Mouse (Mus musculus): ENCODE data around the gene Elmsan1.
A peak's percentile ranks its signal among the peaks of the same experiment; 100 is the strongest.

Gene Elmsan1

GRCm38 (mm10) chr12:84152352-84153190 lies 66.1 kb downstream of the Elmsan1 start:
- DNase-seq (ENCODE audit: inconsistent age in 2 of 2, low spot score in 1 of 2): peak; percentile 59 to 74

GRCm38 (mm10) chr12:84151911-84152310 lies 66.8 kb downstream of the Elmsan1 start:
- DNase-seq (ENCODE audit: inconsistent age in 2 of 2, low spot score in 1 of 2): peak; percentile 36 to 67

GRCm38 (mm10) chr12:84150976-84151375 lies 67.7 kb downstream of the Elmsan1 start:
- DNase-seq (ENCODE audit: inconsistent age in 2 of 2, low spot score in 1 of 2): peak; percentile 35 to 70

DNA sequence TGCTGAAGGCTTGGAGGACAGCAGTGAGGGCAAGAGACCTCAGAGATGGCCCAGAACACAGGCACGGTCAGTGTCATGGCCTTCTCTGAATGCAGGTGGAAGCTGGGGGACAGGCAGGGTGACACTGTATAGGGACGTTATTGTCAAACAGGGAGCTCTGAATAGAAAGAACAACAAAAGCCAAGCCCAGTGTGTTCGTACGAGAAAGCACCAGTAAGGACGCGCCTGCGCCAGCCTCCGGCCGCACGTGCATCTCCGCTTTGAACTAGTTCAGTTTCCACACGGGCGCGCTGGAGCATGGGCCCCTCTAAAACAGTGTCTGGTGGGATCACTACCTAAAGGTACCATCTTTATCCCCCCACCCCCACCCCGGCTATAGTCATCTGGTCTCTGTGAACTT lies 68.7 kb downstream of the Elmsan1 start:
- DNase-seq (ENCODE audit: inconsistent age in 2 of 2, low spot score in 1 of 2): no peak

DNA sequence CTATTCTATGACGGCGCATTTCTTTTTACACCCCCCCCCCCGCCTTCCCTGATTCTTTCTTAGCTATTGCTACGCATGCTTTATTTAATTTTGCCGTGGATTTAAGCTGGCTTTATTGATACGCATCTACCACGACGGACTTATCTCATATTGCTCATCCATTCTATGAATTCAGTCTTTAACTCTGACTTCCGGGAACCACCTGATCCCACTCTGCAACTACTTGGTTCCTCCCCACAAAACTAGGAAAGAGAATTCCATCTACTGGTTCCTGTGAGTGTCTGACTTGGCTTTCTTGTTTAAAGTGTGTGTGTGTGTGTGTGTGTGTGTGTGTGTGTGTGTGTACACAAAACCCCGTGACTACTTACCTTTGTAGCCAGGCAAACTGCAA lies 70.1 kb downstream of the Elmsan1 start:
- DNase-seq (ENCODE audit: inconsistent age in 2 of 2, low spot score in 1 of 2): no peak

DNA sequence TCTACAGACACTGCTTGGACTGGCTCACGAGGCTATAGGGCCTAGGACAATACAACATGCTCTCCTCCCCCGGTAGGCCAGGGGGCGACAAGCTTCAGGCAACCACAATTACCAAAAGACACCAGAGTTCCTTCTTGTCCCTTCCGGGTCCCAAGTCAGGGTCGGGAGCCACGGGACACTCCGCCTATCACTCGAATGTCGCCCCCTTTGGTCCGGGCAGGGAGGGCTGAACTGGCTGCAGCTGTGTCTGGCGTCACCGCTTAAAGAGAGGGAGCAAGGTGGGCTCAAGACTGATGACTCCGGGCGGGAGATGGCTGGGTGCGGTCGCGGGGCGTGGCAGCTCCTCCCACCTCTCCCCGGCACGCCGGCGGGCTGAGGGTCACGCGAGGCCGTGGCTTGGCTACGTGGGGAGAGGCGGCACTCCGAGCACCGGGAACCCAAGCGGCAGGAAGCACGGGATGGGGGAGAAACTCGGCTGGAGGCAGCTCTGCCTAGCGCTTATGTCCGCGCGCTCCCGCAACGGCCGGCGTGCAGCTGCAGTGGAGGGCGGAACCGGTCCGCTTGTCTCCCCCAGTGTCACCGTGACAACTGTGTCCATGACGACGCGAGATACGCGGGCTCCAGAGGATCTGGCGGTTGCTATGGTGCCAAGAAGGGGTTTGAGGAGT lies 70.6 kb downstream of the Elmsan1 start, which contains the start of gene Pnma1:
TSS of gene Pnma1 (minus strand) at position 536 of the 668 bp plus-strand sequence.
- peak; percentile 65 to 86 for DNase-seq (ENCODE audit: inconsistent age in 2 of 2, low spot score in 1 of 2)

- DNase-seq (ENCODE audit: inconsistent age in 2 of 2, low spot score in 1 of 2): peak in 1 of 2 experiments; percentile 64
These were observed 76.2 kb downstream of the Elmsan1 start for GRCm38 (mm10) chr12:84142281-84143050.

GRCm38 (mm10) chr12:84141271-84141670 lies 77.4 kb downstream of the Elmsan1 start:
- peak in 1 of 2 experiments; percentile 15 for DNase-seq (ENCODE audit: inconsistent age in 2 of 2, low spot score in 1 of 2)

- DNase-seq (ENCODE audit: inconsistent age in 2 of 2, low spot score in 1 of 2): no peak
These were observed 78.5 kb downstream of the Elmsan1 start for GRCm38 (mm10) chr12:84140135-84140534.

DNA sequence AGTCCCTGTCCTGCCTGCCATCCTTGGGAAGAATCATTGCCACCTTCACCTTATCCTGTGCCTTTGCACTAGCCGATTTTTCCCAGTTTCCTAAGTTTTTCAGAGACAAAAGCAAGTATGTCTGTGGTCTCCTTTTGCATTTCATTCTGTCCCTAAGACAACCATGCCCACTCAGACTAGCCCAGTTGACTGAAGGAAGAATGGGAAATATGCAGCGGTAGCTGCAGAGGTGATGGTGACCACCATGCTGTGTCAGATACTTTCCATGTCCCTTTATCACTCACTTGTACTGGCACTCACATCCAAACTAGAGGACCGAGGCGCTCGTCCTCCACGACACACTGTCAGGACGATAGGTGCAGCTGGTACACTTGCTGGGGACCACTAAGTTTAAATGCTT lies 81.5 kb downstream of the Elmsan1 start:
- peak in 1 of 2 experiments; percentile 28 for DNase-seq (ENCODE audit: inconsistent age in 2 of 2, low spot score in 1 of 2)

DNA sequence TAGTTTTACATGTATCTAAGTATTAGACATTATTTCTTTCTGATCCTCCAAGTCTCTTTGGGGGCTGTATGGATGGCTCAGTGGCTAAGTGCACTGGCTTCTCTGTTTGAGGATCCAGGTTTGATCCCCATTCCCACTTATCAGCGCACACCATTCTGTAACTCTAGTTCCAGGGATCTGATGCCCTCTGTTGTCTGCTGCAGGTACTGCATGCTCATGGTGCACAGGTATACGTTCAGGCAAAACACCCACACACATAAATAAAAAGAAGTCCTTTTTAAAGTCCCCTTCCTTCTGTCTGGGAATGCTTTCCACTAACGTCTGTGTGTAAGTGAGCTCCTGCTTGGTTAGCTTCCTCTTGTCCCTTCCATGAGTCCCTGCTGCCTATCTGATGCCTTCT lies 86.4 kb downstream of the Elmsan1 start:
- DNase-seq (ENCODE audit: inconsistent age in 2 of 2, low spot score in 1 of 2): peak in 1 of 2 experiments; percentile 62

- no peak for DNase-seq (ENCODE audit: inconsistent age in 2 of 2, low spot score in 1 of 2)
These were observed 88.8 kb downstream of the Elmsan1 start for GRCm38 (mm10) chr12:84129931-84130330.

- DNase-seq (ENCODE audit: inconsistent age in 2 of 2, low spot score in 1 of 2): no peak
These were observed 90.1 kb downstream of the Elmsan1 start for GRCm38 (mm10) chr12:84128576-84128975.

DNA sequence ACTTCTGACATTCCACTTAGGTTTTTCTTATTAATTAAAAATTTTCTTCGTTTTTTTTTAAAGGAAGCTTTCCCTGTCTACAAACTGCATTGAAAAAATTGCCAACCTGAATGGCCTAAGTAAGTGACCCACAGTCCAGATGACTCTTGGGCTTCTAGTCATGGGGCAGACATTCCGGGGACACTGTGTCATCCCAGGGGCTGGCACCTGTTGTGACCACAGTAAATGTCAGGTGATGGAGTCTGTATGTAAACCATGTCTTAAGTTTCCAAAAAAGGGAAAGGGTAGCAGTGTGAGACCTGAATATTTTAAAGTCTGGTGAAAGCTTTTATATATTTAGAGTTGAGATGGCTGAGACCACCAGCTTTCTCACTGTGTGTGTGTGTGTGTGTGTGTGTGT lies 91.8 kb downstream of the Elmsan1 start:
- DNase-seq (ENCODE audit: inconsistent age in 2 of 2, low spot score in 1 of 2): no peak

DNA sequence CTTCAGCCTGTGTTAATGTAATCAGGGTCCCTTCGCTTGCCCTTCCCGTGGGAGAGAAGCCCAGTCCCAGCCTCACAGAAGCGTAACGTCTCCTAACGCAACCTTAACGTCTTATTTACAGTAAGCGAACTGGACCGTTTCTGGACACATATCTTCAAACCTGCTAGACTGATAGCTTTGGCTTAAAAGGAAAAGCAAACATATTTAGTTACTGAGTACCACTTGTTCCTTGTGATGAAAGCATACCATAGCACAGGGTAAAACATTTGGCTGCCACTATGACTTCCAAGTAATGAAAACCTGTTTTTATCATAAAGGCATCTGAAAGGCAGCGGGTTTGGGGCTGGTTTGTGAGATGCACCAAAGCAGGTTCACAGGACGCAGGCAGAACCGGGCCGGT lies 92.8 kb downstream of the Elmsan1 start:
- DNase-seq (ENCODE audit: inconsistent age in 2 of 2, low spot score in 1 of 2): no peak

GRCm38 (mm10) chr12:84119584-84119983 lies 99.1 kb downstream of the Elmsan1 start:
- DNase-seq (ENCODE audit: inconsistent age in 2 of 2, low spot score in 1 of 2): no peak

GRCm38 (mm10) chr12:84114153-84114994 lies 104.3 kb downstream of the Elmsan1 start, which contains the start of gene Dnal1:
Gene Dnal1 (plus strand): TSS chr12:84114366.
- DNase-seq (ENCODE audit: inconsistent age in 2 of 2, low spot score in 1 of 2): peak; percentile 92 to 94

DNA sequence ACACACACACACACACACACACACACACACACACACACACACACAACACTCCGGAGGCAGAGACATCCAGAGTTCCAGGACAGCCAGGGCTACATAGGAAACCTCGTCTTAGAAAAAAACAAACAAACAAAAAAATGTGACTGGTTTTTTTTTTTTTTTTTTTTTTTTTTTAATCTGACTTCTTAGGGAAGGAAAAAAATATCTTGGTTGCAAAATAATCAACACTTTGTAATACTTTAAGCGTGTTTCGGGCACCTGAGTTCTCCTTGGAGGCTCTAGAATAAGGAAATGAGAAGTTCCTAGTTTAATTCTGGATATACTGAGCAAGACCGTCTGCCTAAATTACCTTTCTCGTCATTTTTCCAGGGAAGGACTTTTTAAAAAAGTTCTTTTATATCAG lies 105.0 kb downstream of the Elmsan1 start:
- DNase-seq (ENCODE audit: inconsistent age in 2 of 2, low spot score in 1 of 2): no peak

GRCm38 (mm10) chr12:84110814-84111213 lies 107.9 kb downstream of the Elmsan1 start:
- DNase-seq (ENCODE audit: inconsistent age in 2 of 2, low spot score in 1 of 2): no peak

- no peak for DNase-seq (ENCODE audit: inconsistent age in 2 of 2, low spot score in 1 of 2)
These were observed 108.8 kb downstream of the Elmsan1 start for GRCm38 (mm10) chr12:84109924-84110323.

Data from adrenal gland, adult (tissue).